10 mouse cellular contexts compared by ENCODE assay signal in genomic region chr16:15252666-15253347, GRCm38 (mm10).
DNase-seq lines count a peak whose midpoint lies in the region; ATAC-seq lines count a peak whose summit lies in the region.
"Had no signal": no experiment of that assay in that cellular context is flagged by ENCODE, and none has a peak within 500 bp of the region (broad histone marks: within the 10 kb centered on the region; RNA-seq: fewer than 3 reads in every experiment).

No protein-coding gene starts in this region.

- H3K27me3 ChIP-seq in heart, embryonic 11.5 days (ENCODE audit: control insufficient read depth, insufficient read depth, low read length), result no peaks in the 10 kb centered on the region
- H3K27me3 ChIP-seq in hindbrain, embryonic 16.5 days (replicated peaks; ENCODE audit: control insufficient read depth, insufficient read depth, low read length), result no peaks in the 10 kb centered on the region
- H3K27me3 ChIP-seq: limb, embryonic 12.5 days had no signal

- ATAC-seq in heart, embryonic 11.5 days (replicated peaks; ENCODE audit: insufficient number of reproducible peaks, low FRiP score, low TSS enrichment), result no peak
- ATAC-seq in hindbrain, embryonic 16.5 days, result no peak

- 72% methylated on average over 6 of the region's 6 CpGs for WGBS in heart, embryonic 11.5 days (ENCODE audit: insufficient replicate concordance)
- WGBS in hindbrain, embryonic 16.5 days, result 86% methylated on average over 6 of the region's 6 CpGs

- H3K27ac ChIP-seq in heart, embryonic 11.5 days (ENCODE audit: low read depth, low read length), result no peak overlapping the region
- no peak overlapping the region for H3K27ac ChIP-seq in hindbrain, embryonic 16.5 days (ENCODE audit: low read depth, low read length)
- H3K27ac ChIP-seq: hindbrain, embryonic 10.5 days; limb, embryonic 12.5 days had no signal

- H3K9me3 ChIP-seq in heart, embryonic 11.5 days (replicated peaks; ENCODE audit: control insufficient read depth, low read length), result no peaks in the 10 kb centered on the region
- no peaks in the 10 kb centered on the region for H3K9me3 ChIP-seq in hindbrain, embryonic 16.5 days (ENCODE audit: control insufficient read depth, low read length)
- H3K9me3 ChIP-seq: hindbrain, embryonic 10.5 days; limb, embryonic 12.5 days had no signal

- no peak overlapping the region for H3K4me2 ChIP-seq in heart, embryonic 11.5 days
- H3K4me2 ChIP-seq in hindbrain, embryonic 16.5 days (ENCODE audit: low read length), result no peak overlapping the region
- H3K4me2 ChIP-seq: limb, embryonic 12.5 days had no signal

- H3K9ac ChIP-seq in heart, embryonic 11.5 days (ENCODE audit: low read depth, low read length), result no peak overlapping the region
- H3K9ac ChIP-seq in hindbrain, embryonic 16.5 days (ENCODE audit: low read depth, low read length), result no peak overlapping the region
- H3K9ac ChIP-seq: limb, embryonic 12.5 days had no signal

- intact Hi-C loops in heart, postnatal 10 days (cut with DNase I), result no loop called here

- H3K4me1 ChIP-seq in heart, embryonic 11.5 days (ENCODE audit: control insufficient read depth, insufficient read depth, low read length), result no peaks in the 10 kb centered on the region
- H3K4me1 ChIP-seq in hindbrain, embryonic 16.5 days (ENCODE audit: control insufficient read depth, insufficient read depth, low read depth, low read length), result no peaks in the 10 kb centered on the region
- H3K4me1 ChIP-seq: hindbrain, embryonic 10.5 days; limb, embryonic 12.5 days had no signal

- no peak overlapping the region for H3K4me3 ChIP-seq in heart, embryonic 11.5 days (ENCODE audit: low read depth, low read length)
- no peak overlapping the region for H3K4me3 ChIP-seq in hindbrain, embryonic 16.5 days (ENCODE audit: low read length)
- H3K4me3 ChIP-seq: hindbrain, embryonic 10.5 days; limb, embryonic 12.5 days had no signal

- peak; percentile 93 for DNase-seq in heart, adult 11 months
- peak; percentile 14 for DNase-seq in adipocyte (ENCODE audit: low spot score)
- DNase-seq in heart, postnatal 10 days, result peak; percentile 56
- DNase-seq in lung, postnatal 4 days, result peak; percentile 34 to 66
- DNase-seq in cerebellum, adult 11 months, result no peak
- DNase-seq in B cell, adult 2 months, result no peak

- no peaks in the 10 kb centered on the region for H3K36me3 ChIP-seq in heart, embryonic 11.5 days (ENCODE audit: control insufficient read depth, insufficient read depth, low read length)
- H3K36me3 ChIP-seq in hindbrain, embryonic 16.5 days (ENCODE audit: control insufficient read depth, insufficient read depth, low read length), result no peaks in the 10 kb centered on the region
- H3K36me3 ChIP-seq: hindbrain, embryonic 10.5 days; limb, embryonic 12.5 days had no signal

Comparison
In these comparisons a context has a peak if more than half of its experiments do, and no peak if none do; other contexts are left out.
1. DNase-seq: peak in heart, adult 11 months (single experiment), adipocyte (single experiment), heart, postnatal 10 days (2 of 2) and lung, postnatal 4 days (2 of 2); none in cerebellum, adult 11 months (single experiment) and B cell, adult 2 months (0 of 2).